Mouse (Mus musculus) megakaryocyte, embryonic 14.5 days (primary cell): ENCODE results near the gene Gm9936.

Experiments used
- FLI1 ChIP-seq: IDR thresholded peaks from 2 replicates; pipeline ENCODE4 v1.6.1; 2012; ENCODE audit warnings: low read length, inconsistent platforms, mixed read lengths
- GATA1 ChIP-seq: IDR thresholded peaks from 3 replicates; pipeline ENCODE4 v1.6.1; 2012; ENCODE audit warnings: mixed read lengths, low read length, inconsistent platforms, borderline replicate concordance

DNA sequence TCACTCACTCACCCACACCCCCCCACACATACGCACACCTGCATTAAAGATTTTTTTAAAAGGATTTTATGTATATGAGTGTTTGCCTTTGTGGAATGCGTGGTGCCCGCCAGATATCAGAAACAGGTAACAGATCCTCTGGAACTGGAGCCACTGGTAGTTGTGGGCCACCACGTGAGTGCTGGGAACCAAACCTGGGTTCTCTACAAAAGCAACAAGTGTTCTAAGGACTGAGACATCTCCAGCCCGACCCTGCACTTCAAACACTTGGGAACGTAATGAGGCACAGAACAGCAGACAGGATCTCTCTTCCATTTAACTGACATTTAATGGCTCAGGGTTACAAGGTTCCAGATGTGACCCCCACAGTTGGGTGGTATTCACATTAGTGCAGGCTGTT lies 50.6 kb downstream of the Gm9936 start:
- TF ChIP-seq GATA1 (no peak), FLI1 (no peak)
